Mouse (Mus musculus) cerebellum, adult 18-20 months (tissue): ENCODE measurements around the gene Gm45713.

ENCODE experiments used
- DNase-seq, 2 experiments: peaks; one replicate each; pipeline ENCODE4 v3.0.0; 2021

Gene Gm45713

DNA sequence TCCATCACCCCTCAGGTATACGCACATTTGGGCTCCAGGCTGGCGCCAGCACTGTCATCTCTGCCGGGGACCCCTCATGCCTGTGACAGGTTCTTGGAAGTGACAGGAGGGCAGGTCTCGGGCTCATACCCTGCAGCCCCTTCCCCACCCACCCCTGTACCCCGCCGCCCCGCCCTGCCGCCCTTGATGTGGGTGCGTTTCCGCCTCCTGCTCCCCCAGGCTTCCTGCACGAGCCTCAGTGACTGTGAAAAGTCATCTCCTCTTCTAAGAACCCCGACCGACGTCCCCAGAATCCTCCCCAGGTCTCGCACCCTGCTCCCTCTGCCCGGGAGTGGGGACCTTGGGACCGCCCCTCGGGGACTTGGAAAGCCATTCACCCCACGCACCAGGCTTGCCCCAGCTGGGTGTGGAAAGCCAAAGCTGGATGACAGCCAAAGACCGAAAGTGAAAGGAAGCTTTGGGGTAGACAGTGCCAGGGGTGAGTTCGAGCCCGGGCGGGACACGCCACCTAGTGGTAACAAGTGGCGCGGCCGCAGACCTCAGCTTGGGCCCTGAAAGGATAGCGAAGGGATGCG, at the start of gene Gm45713, which contains the start of gene Flt3l:
Gene Gm45713, minus strand, starts transcription at position 239 of the 575 bp plus-strand sequence.
Gene Flt3l, minus strand, starts transcription at position 440 of the 575 bp plus-strand sequence.
- DNase-seq: peak; percentile 91 to 94

DNA sequence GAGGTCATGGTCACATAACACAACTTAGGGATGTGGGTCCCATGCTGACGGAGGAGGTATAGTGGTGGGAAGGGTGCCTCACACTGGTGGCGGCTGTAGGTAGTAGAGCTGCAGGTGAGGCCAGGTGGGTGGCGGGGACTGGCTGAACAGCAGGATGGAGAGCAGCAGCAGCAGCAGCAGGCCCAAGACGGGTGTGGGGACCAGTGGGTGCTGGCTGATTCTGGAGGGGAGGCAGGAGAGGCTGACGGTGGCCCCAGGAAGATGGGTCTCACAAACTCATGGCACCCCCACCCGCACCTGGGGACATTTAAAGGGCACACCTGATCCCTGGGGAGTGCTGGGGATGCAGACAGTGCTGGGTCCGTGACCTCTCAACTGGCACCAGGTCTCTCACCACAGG, 47.6 kb upstream of the Gm45713 start:
- DNase-seq: no peak

DNA sequence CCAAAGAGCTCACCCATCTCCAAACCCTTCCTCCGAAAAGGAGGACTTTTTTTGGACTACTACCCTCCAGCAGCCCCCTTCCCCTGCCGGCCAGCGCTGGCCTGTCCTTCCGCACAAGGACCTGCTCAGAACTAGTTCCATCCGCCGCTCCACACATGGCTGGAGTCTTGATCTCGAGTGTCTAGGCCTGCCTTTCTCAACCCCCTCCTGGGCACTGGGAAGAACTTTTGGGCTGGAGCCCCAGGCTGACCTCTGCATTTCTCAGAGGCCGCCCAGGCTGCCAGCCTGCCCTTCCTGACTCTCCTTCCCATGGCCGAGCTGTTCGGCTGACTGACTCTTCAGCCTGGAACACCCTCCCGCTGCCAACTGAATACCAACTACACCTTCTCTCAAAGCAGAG, 46.6 kb upstream of the Gm45713 start:
- no peak for DNase-seq

DNA sequence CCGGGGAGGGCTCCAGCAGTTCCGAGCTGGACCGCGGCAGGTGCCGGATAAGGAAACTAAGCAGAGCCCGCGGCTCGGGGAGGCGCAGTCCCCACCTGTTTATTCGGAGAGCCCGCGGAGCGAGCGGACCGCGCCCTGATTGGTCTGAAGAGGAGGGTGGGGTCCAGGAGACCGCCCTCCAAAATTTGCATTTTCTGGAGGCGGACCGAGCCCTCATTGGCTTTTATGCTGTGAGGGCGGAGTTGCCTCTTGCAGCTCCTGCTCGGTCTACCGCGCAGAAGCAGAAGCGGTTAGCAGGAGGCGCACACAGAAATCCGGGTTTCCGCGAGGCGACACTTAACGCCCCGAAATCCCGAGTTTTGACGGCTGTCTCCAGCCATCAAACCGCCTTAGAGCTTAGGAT, 46.2 kb upstream of the Gm45713 start:
- DNase-seq: peak; percentile 85 to 95

DNA sequence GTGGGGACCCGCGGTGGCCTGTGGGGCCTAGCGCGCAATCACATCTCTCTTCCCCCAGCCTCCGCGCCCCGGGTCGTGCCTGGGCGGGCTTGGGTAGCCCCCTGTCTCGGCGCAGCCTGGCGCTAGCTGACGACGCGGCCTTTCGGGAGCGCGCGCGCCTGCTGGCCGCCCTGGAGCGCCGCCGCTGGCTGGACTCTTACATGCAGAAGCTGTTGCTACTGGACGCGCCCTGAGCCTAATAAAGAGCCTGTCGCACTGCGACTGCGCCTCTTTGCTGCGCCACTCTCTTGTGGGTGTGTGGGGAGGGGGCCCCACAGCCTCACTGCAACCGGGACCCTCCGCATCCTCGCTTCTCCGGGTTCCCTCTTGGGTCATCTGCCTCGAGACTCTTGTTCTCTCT, 45.5 kb upstream of the Gm45713 start:
- no peak for DNase-seq

DNA sequence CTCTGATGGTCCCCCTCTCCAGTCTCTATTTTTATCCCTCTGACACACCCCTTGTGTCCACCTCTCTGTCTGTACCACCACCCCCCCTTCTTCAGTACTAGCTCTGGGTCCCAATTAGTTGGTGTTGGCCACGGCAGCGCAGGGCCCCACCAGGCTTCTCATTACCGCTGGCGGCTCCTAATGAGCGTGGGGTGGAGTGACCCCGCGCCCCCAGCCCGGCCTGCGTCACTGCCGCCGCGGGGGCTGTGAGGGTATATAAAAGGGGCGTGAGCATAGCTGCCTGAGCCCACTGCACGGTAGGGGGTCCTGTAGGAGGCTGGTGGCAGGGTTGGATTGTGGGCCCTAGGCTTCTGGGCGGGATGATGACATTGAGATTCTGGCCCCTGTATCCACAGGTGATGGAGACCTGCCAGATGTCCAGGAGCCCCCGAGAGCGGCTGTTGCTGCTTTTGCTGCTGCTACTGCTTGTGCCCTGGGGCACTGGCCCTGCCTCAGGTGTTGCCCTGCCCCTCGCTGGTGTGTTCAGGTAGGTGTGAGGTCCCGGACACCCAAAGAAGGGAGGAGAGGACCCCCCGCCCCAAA, 45.0 kb upstream of the Gm45713 start, which contains the start of gene Pth2:
Gene Pth2, plus strand, starts transcription at position 100 of the 582 bp plus-strand sequence.
- DNase-seq: no peak

DNA sequence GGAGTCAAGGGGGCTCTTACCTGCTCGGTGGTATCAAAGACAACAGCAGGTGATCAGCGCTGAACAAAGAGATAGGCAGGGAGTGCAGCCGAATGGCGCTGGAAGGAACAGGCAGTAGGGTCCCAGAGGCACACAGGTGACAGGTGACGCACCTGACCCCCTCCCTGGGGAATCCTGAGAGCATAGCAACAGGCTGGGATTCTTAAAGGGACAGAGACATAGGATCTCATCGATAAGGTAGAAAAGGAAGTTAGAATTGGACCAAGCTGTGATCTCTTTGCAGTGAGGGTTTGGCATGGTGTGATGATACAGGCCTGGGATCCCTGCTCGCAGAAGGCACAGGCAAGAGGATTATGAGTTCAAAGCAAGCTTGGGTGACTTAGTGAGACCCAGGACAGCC, 43.4 kb upstream of the Gm45713 start, which contains the start of gene Gfy:
Gene Gfy, minus strand, starts transcription at position 101 of the 400 bp plus-strand sequence.
- no peak for DNase-seq

DNA sequence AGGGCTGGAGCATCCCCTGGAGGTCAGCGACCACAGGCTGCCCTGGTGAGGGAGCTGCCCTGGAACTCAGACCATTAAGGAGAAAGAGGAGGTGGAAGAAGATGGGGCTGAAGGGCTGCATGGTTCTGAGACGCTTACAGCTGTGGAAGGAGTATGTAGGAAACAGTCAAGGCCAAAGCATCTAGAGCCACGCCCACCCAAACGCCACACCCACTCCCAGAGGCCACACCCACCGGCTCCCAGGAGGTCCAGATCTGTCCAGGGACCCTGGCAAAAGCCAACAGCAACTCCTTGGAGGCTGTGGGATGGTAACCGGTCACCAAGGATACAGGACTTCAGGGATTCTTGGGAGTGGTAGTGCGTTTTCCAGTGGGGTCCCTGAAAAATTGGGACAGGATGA, 42.5 kb upstream of the Gm45713 start:
- DNase-seq: peak in 1 of 2 experiments; percentile 7

DNA sequence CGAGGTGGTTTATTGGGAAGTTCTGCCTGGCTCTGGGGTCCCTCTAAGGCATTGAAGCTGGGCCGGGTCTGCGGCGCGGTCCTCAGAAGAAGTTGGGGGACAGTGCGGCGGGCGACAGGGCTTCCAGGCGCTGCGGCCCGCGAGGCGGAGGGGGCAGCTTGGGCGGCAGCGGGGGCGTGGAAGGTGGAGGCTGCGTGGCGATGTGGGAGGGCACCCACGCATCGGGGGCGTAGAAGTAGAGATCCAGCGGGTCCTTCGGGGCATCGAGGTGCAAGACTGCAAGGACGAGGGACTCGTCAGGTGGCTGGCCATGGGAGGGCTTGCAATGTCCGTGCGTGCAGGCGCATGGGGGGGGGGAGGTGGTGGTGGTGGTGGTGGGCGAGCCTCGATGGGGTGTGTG, 40.3 kb upstream of the Gm45713 start:
- peak in 1 of 2 experiments; percentile 28 for DNase-seq

DNA sequence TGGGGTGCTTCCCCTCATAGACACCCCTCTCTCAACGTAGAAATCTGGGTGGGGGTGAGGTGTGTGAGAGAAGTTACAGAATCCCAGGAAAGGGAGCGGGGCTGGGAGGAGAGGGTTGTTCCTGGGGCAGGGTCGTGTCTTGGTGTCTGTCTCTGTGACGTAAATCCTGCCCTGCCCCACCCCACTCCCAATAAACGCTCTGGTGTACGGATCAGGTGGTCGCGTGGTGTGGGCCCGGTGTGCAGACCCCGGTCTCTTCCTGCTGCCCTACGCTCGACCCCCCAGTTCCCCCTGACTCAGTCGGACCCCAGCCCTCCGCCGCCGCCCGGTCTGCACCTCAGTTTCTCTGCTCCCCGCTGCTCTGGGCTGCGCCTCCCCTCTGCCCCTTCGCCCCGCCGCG, 39.9 kb upstream of the Gm45713 start:
- peak in 1 of 2 experiments; percentile 12 for DNase-seq

DNA sequence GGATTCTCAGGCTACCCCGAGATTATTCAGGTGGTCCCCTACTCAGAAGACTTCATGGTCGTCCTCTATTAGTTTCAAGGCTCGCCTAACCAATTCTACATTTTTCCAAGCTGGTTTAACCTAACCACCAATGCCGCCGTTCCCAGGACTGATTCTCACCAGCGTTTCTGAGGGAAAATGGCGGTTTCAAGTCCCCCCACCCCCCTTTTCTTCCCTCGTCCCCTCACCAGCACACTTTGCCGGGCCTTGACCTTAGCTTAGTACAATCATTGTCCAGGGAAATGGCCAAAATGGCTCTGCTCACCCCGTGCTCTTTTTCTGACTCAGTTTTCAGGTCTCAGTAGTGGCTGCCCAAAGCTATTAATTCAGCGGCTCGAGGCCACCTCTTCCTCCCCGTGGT, 39.4 kb upstream of the Gm45713 start:
- no peak for DNase-seq

DNA sequence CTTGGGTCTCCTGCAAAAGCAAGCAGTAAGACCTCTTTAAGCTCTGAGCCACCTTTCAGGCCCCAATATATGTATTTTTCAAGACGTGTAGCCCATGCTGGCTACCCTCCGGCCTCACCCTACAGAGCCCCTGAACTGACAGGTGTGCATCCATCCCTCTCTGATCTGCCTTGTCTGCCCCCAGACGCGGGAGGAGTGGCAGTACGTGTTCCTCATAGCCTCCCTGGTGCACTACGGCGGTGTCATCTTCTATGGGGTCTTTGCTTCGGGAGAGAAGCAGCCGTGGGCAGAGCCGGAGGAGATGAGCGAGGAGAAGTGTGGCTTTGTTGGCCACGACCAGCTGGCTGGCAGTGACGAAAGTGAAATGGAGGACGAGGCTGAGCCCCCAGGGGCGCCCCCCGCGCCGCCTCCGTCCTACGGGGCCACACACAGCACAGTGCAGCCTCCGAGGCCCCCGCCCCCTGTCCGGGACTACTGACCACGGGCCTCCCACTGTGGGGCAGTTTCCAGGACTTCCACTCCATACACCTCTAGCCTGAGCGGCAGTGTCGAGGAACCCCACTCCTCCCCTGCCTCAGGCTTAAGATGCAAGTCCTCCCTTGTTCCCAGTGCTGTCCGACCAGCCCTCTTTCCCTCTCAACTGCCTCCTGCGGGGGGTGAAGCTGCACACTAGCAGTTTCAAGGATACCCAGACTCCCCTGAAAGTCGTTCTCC, 38.7 kb upstream of the Gm45713 start:
- DNase-seq: peak in 1 of 2 experiments; percentile 23

DNA sequence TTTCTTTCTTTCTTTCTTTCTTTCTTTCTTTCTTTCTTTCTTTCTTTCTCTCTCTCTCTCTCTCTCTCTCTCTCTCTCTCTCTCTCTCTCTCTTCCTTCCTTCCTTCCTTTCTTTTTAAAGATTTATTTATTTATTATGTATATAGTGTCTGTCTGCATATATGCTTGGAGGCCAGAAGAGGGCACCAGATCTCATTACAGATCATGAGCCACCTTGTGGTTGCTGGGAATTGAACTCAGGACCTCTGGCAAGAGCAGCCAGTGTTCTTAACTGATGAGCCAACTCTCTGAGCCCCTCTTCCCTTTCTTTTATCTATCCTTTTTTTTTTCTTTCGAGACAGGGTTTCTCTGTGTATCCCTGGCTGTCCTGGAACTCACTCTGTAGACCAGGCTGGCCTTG, 37.7 kb upstream of the Gm45713 start:
- peak in 1 of 2 experiments; percentile 36 for DNase-seq

DNA sequence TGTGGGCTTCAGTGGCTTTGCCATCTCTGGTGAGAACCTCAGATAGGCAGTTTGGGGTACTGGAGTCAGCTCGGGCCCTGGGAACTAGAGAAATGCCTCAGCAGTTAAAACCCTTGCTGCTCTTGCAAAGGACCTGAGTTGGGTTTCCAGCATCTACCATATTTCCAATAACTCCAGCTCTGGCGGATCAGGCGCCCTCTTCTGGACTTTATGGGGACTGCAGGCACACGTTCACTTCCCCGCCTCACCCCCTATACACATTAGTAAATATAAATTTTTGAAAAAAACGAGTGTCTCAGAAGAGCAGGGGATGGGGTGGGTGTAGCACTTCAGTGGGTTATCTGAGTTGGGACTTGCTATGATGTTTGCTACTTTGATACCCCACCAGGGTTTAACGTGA, 36.9 kb upstream of the Gm45713 start:
- peak; percentile 38 to 61 for DNase-seq

DNA sequence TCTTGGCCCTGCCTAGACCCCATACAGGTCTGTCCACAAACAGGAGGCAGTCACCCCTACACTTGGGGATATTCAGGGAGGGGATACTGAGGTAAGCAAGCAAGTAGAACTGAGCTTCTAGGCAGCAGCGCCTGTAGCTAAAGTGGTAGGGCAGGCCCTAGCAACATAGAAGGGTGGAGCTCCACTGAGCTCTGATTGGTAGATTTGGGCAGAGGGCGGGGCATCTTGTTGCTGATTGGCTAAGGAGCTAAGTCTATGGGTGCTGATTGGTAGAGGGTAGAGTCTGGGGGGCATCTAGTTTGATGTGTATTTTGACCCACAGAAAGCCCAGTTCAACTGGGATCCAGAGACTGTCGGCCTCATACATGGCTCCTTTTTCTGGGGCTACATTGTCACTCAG, 33.5 kb upstream of the Gm45713 start:
- DNase-seq: peak; percentile 71 to 79

DNA sequence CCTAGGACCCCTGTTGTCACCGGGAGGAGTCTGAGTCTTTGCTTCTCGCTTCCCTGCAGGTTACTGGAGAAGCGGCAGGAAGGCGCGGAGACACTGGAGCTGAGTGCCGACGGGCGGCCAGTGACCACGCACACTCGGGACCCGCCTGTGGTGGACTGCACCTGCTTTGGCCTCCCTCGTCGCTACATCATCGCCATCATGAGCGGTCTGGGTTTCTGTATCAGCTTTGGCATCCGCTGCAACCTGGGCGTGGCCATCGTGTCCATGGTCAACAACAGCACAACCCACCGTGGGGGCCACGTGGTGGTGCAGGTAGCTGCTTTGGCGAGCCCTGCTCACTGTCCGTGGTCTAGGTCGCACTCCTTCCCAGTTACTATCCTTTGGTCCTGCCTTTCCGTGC, 32.6 kb upstream of the Gm45713 start:
- DNase-seq: peak; percentile 66 to 69

DNA sequence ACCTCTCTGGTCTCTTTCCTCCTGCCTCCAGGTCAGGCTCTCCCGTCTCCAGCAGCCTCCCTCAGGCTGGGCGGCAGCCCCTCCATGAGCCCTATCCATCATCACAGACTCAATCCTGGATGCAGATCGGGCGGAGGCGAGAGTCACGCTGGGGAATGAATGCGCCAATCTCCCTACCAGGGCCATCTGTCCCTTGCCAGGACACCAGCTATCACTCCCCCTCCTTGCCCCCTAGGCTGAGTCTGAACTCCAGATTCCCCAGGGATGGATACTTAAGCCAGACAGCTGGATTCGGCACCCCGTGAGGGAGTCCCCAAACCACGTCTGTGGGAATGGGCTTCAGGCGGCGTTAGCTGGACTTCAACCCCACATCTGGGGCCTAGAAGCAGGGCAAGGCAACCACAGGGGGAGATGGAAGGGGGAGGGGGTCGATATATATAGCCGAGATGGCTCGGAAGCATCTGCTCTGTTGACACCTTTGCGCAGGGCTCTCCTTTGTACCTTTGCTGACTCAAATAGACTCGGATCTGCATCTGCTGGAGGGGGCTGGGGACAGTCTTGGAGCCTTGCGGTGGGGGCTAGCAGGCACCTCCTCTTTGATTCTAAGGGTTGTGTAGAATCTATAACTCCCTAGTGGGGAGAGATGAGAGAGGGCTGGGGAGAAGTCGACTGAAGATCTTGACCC, 31.9 kb upstream of the Gm45713 start:
- DNase-seq: peak; percentile 80 to 84

DNA sequence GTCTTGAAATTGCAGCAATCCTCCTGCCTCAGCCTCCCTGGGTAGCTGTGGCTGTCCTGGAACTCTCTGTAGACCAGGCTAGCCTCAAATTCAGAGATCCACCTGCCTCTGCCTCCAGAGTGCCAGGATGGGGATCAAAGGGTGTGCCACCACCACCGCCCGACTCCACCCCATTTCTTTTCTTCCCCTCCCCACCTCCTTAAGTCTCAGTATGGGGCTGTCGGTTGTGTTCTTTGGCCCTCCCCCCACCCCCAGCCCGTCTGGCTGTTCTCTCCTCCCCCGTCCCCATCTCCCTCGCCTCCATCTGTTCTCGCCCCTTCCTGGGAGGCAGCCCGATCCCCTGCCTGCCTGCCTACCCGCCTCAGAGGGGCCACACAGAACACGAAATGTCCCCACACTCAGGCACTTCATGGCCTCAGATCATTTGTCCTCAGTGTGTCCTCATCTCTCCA, 30.9 kb upstream of the Gm45713 start:
- DNase-seq: peak; percentile 71 to 72

DNA sequence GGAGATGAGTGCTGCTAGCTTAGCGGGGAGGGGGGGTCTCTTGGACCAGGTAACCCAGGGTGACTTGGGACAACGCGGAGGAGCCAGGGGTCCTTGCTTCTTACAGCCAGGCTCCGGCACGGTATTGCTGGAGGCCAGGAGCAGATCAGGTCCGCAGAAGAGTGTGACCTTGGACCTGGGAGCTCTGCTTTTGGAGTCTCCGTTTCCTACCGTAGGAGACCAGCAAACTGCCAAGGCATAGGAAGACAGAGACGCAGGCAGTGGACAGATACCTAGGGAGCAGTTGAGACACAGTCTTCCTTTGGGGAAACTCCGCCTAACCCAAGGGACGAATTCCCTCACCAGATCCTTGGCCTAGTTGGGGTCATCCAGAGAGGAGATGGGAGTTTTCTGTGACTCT, 29.7 kb upstream of the Gm45713 start:
- DNase-seq: peak in 1 of 2 experiments; percentile 50

DNA sequence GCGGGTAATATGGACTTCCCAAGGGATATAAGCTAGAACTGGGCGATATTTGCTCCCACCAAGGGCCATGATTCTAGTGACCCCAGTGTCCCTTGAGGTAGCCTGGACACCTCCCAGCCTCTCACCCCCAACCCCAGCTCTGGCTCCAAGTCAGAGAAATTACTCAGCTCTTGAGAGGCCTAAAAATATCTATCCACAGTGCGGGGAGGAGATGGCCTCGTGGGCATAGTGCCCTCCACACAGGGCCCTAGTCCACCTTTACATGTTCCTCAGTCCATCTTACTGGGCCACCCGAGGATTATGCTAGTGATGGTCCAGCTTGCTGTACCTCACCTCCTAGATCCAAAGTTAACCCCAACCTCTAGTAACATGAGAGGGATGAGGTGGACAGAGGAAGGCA, 28.8 kb upstream of the Gm45713 start:
- DNase-seq: peak; percentile 69

DNA sequence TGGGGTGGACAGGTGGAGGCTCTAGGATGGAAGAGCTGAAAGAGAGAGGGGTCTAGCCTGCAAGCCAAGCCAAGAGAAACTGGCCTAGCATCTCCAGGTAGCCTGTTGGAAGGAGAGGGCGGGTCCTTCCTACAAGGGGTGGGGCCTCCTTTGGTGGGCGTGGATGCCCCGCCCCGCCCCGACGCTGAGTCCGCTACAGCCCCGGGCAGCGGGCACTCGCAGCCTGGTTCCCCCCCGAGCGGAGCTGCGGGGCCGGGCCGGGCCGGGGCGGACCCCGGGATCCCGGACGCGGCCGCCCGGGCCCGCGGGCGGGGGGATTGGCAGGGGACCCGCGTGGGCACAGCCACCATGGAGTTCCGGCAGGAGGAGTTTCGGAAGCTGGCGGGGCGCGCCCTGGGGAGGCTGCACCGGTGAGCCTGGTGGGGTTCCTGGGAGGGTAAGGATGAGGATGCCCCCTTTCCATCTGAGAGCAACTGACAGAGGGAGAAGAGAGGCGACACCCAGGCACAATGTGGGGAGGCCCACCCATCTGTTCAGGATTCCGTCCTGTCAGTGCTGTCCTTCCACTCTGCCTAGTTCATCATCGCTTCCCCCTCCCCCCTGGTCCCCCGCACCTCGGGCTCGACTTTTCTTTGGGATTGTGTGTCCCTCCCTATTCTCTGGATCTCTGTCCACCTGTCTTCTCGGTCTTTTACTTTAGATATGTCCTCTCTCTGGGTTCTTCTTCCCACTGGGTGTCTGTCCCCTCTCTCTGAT, 27.9 kb upstream of the Gm45713 start, which contains the start of gene Slc17a7:
Gene Slc17a7, plus strand, starts transcription at position 215 of the 756 bp plus-strand sequence.
- peak; percentile 84 to 87 for DNase-seq

DNA sequence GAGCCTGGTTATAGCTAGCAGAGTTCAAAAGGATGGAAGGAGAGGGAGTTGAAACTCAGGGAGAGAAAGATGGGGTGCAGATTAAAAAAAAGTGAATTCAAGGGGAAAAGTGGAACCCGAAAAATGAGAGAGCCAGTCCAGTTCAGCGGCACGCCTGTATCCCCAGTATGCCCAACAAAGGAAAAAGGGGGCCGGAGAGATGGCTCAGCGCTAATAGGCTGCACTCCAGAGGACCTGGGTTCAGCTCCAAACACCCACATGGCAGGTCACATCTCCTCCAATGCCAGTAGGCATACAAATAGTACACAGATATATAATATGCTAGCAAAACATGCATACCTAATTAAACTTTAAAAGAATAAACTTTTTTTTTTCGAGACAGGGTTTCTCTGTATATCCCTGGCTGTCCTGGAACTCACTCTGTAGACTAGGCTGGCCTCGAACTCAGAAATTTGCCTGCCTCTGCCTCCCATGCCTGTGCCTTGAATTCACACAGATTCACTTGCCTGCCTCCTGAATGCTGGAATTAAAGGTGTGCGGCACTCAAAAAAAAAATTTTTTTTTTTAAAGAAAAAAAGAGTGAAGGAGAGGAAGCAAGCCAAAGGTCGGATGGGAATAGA, 27.1 kb upstream of the Gm45713 start:
- peak in 1 of 2 experiments; percentile 39 for DNase-seq
